Mouse (Mus musculus): ENCODE data around the gene Mex3a. TPM values are rescaled to one million over a fixed set of nuclear protein-coding genes. Genes with fewer than 3 reads are reported as not detected.
A peak's percentile ranks its signal among the peaks of the same experiment; 100 is the strongest.

Gene Mex3a
- total RNA-seq, 2 experiments from 2014 or later: 2.8 to 3.0 TPM

- intact Hi-C loops (cut with DNase I): loop anchor here (2.0 kb wide), 1 partner anchor 116 kb away; no protein-coding TSS in a partner anchor
- no peak for DNase-seq (ENCODE audit: low spot score in 2 of 2)
These were observed 9.2 kb upstream of the Mex3a start for GRCm38 (mm10) chr3:88523027-88523426.

GRCm38 (mm10) chr3:88525021-88525420, 7.2 kb upstream of the Mex3a start:
- intact Hi-C loops (cut with DNase I): no loop called here
- no peak for DNase-seq (ENCODE audit: low spot score in 2 of 2)

- peak; percentile 75 to 85 for DNase-seq (ENCODE audit: low spot score in 2 of 2)
- intact Hi-C loops (cut with DNase I): loop anchor here (1.0 kb wide), 1 partner anchor 43 kb away; no protein-coding TSS in a partner anchor
These were observed 5.8 kb upstream of the Mex3a start for GRCm38 (mm10) chr3:88526157-88527131.

GRCm38 (mm10) chr3:88527565-88527964, 4.6 kb upstream of the Mex3a start:
- intact Hi-C loops (cut with DNase I): no loop called here
- DNase-seq (ENCODE audit: low spot score in 2 of 2): no peak

- no peak for DNase-seq (ENCODE audit: low spot score in 2 of 2)
- intact Hi-C loops (cut with DNase I): no loop called here
These were observed 3.5 kb upstream of the Mex3a start for GRCm38 (mm10) chr3:88528646-88529045.

- intact Hi-C loops (cut with DNase I): no loop called here
- DNase-seq (ENCODE audit: low spot score in 2 of 2): no peak
These were observed 2.8 kb upstream of the Mex3a start for GRCm38 (mm10) chr3:88529204-88530000.

GRCm38 (mm10) chr3:88530082-88530864, 1.9 kb upstream of the Mex3a start:
- DNase-seq (ENCODE audit: low spot score in 2 of 2): no peak
- intact Hi-C loops (cut with DNase I): no loop called here

- peak; percentile 87 to 88 for DNase-seq (ENCODE audit: low spot score in 2 of 2)
- intact Hi-C loops (cut with DNase I): no loop called here
These were observed 572 bp upstream of the Mex3a start for GRCm38 (mm10) chr3:88531348-88532298.

- no peak for DNase-seq (ENCODE audit: low spot score in 2 of 2)
- intact Hi-C loops (cut with DNase I): no loop called here
These were observed 705 bp downstream of the Mex3a start for GRCm38 (mm10) chr3:88532689-88533511.

- intact Hi-C loops (cut with DNase I): no loop called here
- no peak for DNase-seq (ENCODE audit: low spot score in 2 of 2)
These were observed 1.5 kb downstream of the Mex3a start for GRCm38 (mm10) chr3:88533706-88534105.

- no peak for DNase-seq (ENCODE audit: low spot score in 2 of 2)
- intact Hi-C loops (cut with DNase I): no loop called here
These were observed 2.8 kb downstream of the Mex3a start for GRCm38 (mm10) chr3:88535005-88535404.

GRCm38 (mm10) chr3:88535527-88535926, 3.3 kb downstream of the Mex3a start:
- DNase-seq (ENCODE audit: low spot score in 2 of 2): no peak
- intact Hi-C loops (cut with DNase I): no loop called here

GRCm38 (mm10) chr3:88536103-88536930, 4.1 kb downstream of the Mex3a start:
- peak; percentile 86 to 88 for DNase-seq (ENCODE audit: low spot score in 2 of 2)
- intact Hi-C loops (cut with DNase I): no loop called here

GRCm38 (mm10) chr3:88537146-88537545, 5.0 kb downstream of the Mex3a start:
- no peak for DNase-seq (ENCODE audit: low spot score in 2 of 2)
- intact Hi-C loops (cut with DNase I): no loop called here

GRCm38 (mm10) chr3:88538271-88539145, 6.3 kb downstream of the Mex3a start:
- DNase-seq (ENCODE audit: low spot score in 2 of 2): no peak
- intact Hi-C loops (cut with DNase I): no loop called here

- intact Hi-C loops (cut with DNase I): no loop called here
These were observed 7.2 kb downstream of the Mex3a start for GRCm38 (mm10) chr3:88539397-88539796.

More at GRCm38 (mm10) chr3:88539397-88539796, 7.2 kb downstream of the Mex3a start:
- DNase-seq (ENCODE audit: low spot score in 2 of 2): no peak
